Mouse (Mus musculus) hindbrain, embryonic 12.5 days (tissue): ENCODE measurements around the gene Smim9. TPM values are rescaled to one million over a fixed set of nuclear protein-coding genes. Genes with fewer than 3 reads are reported as not detected.

Source experiments
- ATAC-seq: fragments of 200-750 bp; cut with Nextera tagmentation; 2 replicates; pipeline ENCODE4 v1.8.0; 2017; ENCODE audit warnings: moderate TSS enrichment; ENCODE audit not compliant: low FRiP score
- H3K27ac ChIP-seq: fragments of 300-500 bp; sonication (generic); 2 replicates; pipeline ENCODE4 v1.5.1; 2016; ENCODE audit warnings: mild to moderate bottlenecking
- H3K27me3 ChIP-seq: fragments of 300-500 bp; sonication (generic); 2 replicates; pipeline ENCODE4 v1.6.1; 2016; ENCODE audit warnings: mild to moderate bottlenecking
- H3K36me3 ChIP-seq: fragments of 300-500 bp; sonication (generic); 2 replicates; pipeline ENCODE4 v1.6.1; 2016; ENCODE audit warnings: mild to moderate bottlenecking
- H3K4me1 ChIP-seq: fragments of 300-500 bp; sonication (generic); 2 replicates; pipeline ENCODE4 v1.6.1; 2016
- H3K4me2 ChIP-seq: fragments of 300-500 bp; sonication (generic); replicated peaks from 2 replicates; pipeline ENCODE4 v1.6.1; 2016; ENCODE audit warnings: mild to moderate bottlenecking
- H3K4me3 ChIP-seq: fragments of 300-500 bp; sonication (generic); 2 replicates; pipeline ENCODE4 v1.5.1; 2016; ENCODE audit warnings: mild to moderate bottlenecking
- H3K9ac ChIP-seq: fragments of 300-500 bp; sonication (generic); 2 replicates; pipeline ENCODE4 v1.6.1; 2016; ENCODE audit warnings: mild to moderate bottlenecking, moderate library complexity
- H3K9me3 ChIP-seq: fragments of 300-500 bp; sonication (generic); replicated peaks from 2 replicates; pipeline ENCODE4 v1.6.1; 2016; ENCODE audit warnings: mild to moderate bottlenecking
- WGBS: fragments of 180-500 bp; shearing (Covaris S2); methylation state at CpG from one replicate; pipeline ENCODE4 v1.1.7; 2016; 5-methylcytosine and 5-hydroxymethylcytosine counted together
- polyA plus RNA-seq: library from polyadenylated mRNA; unstranded; fragments of >200 nt; fragmentation: Nextera tagmentation; extraction: Ambion mirVana; gene quantifications from 2 replicates; pipeline ENCODE4 v1.2.1, GENCODE M21; 2016

The Smim9 gene
- polyA plus RNA-seq, 1 experiment from 2014 or later = not detected

- H3K27me3 ChIP-seq = no peaks in the 10 kb centered on the region
- H3K27ac ChIP-seq = no peak overlapping the region
- no peak for ATAC-seq
- H3K9ac ChIP-seq = no peak overlapping the region
- H3K36me3 ChIP-seq = no peaks in the 10 kb centered on the region
- H3K4me3 ChIP-seq = no peak overlapping the region
- H3K9me3 ChIP-seq = no peaks in the 10 kb centered on the region
- H3K4me1 ChIP-seq = no peaks in the 10 kb centered on the region
- no peak overlapping the region for H3K4me2 ChIP-seq
These were observed 36.7 kb downstream of the Smim9 start for GRCm38 (mm10) chrX:75126893-75127292.

GRCm38 (mm10) chrX:75125606-75126005 is 38.0 kb downstream of the Smim9 start:
- Histone ChIP-seq H3K27ac (no peak overlapping the region), H3K4me1 (no peaks in the 10 kb centered on the region), H3K27me3 (no peaks in the 10 kb centered on the region), H3K4me3 (no peak overlapping the region), H3K9me3 (no peaks in the 10 kb centered on the region), H3K36me3 (no peaks in the 10 kb centered on the region), H3K9ac (no peak overlapping the region), H3K4me2 (no peak overlapping the region)
- WGBS = 96% methylated on average over 3 of the region's 3 CpGs
- ATAC-seq = no peak

GRCm38 (mm10) chrX:75115550-75115949 is 48.0 kb downstream of the Smim9 start:
- H3K27me3 ChIP-seq = no peaks in the 10 kb centered on the region
- H3K9ac ChIP-seq = no peak overlapping the region
- 0 out of 2 replicates have a peak, but pooled peaks cover 1% of the 10 kb centered on the region for H3K36me3 ChIP-seq
- H3K4me2 ChIP-seq = no peak overlapping the region
- no peaks in the 10 kb centered on the region for H3K9me3 ChIP-seq
- H3K4me3 ChIP-seq = no peak overlapping the region
- H3K4me1 ChIP-seq = no peaks in the 10 kb centered on the region
- ATAC-seq = no peak
- H3K27ac ChIP-seq = no peak overlapping the region

- H3K27me3 ChIP-seq = no peaks in the 10 kb centered on the region
- no peak overlapping the region for H3K27ac ChIP-seq
- ATAC-seq = no peak
- 0 out of 2 replicates have a peak, but pooled peaks cover 1% of the 10 kb centered on the region for H3K4me1 ChIP-seq
- no peak overlapping the region for H3K4me2 ChIP-seq
- H3K4me3 ChIP-seq = no peak overlapping the region
- H3K9ac ChIP-seq = no peak overlapping the region
- no peaks in the 10 kb centered on the region for H3K9me3 ChIP-seq
- WGBS = 89% methylated on average over 6 of the region's 6 CpGs
- peaks cover 39% of the 10 kb centered on the region for H3K36me3 ChIP-seq
These were observed 61.3 kb downstream of the Smim9 start for GRCm38 (mm10) chrX:75102293-75102692.

GRCm38 (mm10) chrX:75098799-75099198 is 64.8 kb downstream of the Smim9 start:
- Histone ChIP-seq H3K9me3 (no peaks in the 10 kb centered on the region), H3K4me3 (no peak overlapping the region), H3K27me3 (no peaks in the 10 kb centered on the region), H3K4me2 (no peak overlapping the region), H3K36me3 (peaks cover 14% of the 10 kb centered on the region; the same call in 1 of the 2 replicates), H3K9ac (no peak overlapping the region), H3K4me1 (0 out of 2 replicates have a peak, but pooled peaks cover 3% of the 10 kb centered on the region), H3K27ac (no peak overlapping the region)
- WGBS = 92% methylated on average over 8 of the region's 8 CpGs
- no peak for ATAC-seq

GRCm38 (mm10) chrX:75096163-75096770 is 67.3 kb downstream of the Smim9 start:
- no peak overlapping the region; the same call in 1 of the 2 replicates for H3K27ac ChIP-seq
- ATAC-seq = peak; percentile 17

More at GRCm38 (mm10) chrX:75096163-75096770, 67.3 kb downstream of the Smim9 start:
- Histone ChIP-seq H3K9ac (peak overlapping the region; percentile 59), H3K4me3 (peak overlapping the region; percentile 50), H3K4me2 (peak overlapping the region; percentile 55), H3K9me3 (no peaks in the 10 kb centered on the region), H3K27me3 (no peaks in the 10 kb centered on the region), H3K4me1 (0 out of 2 replicates have a peak, but pooled peaks cover 3% of the 10 kb centered on the region), H3K36me3 (peaks cover 6% of the 10 kb centered on the region; the same call in 1 of the 2 replicates)
- WGBS = 24% methylated on average over 23 of the region's 23 CpGs

Other genes with a start within 250 kb of the Smim9 start
- gene Gab3, start 78.3 kb downstream of the Smim9 start, polyA plus RNA-seq = 1.2 and 1.7 TPM in 2 replicates
- gene Dkc1, start 67.9 kb downstream of the Smim9 start, polyA plus RNA-seq = 79.3 and 82.7 TPM in 2 replicates
- gene Mpp1, start 32.8 kb downstream of the Smim9 start, polyA plus RNA-seq = 27.2 and 28.7 TPM in 2 replicates
- 44.2 and 53.7 TPM in 2 replicates for gene Fundc2, start 218.6 kb upstream of the Smim9 start, polyA plus RNA-seq
- gene F8, start 218.8 kb upstream of the Smim9 start, polyA plus RNA-seq = 1.5 and 1.8 TPM in 2 replicates